Mouse (Mus musculus): ENCODE results near the gene Nos2. TPM values are rescaled to one million over a fixed set of nuclear protein-coding genes. Genes with fewer than 3 reads are reported as not detected.
A peak's percentile ranks its signal among the peaks of the same experiment; 100 is the strongest.

The Nos2 gene
- polyA plus RNA-seq, 1 experiment from 2014 or later: 0.93 TPM

- Histone ChIP-seq H3K4me3 (no peak overlapping the region), H3K4me2 (replicated peaks) (no peak overlapping the region), H3K27ac (replicated peaks) (no peak overlapping the region), H3K9me3 (no peaks in the 10 kb centered on the region), H3K9ac (replicated peaks) (no peak overlapping the region), H3K36me3 (no peaks in the 10 kb centered on the region), H3K27me3 (0 out of 2 replicates have a peak, but pooled peaks cover 4% of the 10 kb centered on the region), H3K4me1 (no peaks in the 10 kb centered on the region)
- ATAC-seq (ENCODE audit: low FRiP score, low read depth): no peak
- WGBS: 65% methylated on average over 5 of the region's 5 CpGs
These were observed 39.4 kb downstream of the Nos2 start for GRCm38 (mm10) chr11:78959841-78960520.

GRCm38 (mm10) chr11:78961221-78961620, 40.6 kb downstream of the Nos2 start:
- no peak overlapping the region for H3K4me2 ChIP-seq (replicated peaks)
- no peaks in the 10 kb centered on the region for H3K36me3 ChIP-seq
- no peak overlapping the region for H3K4me3 ChIP-seq
- H3K27ac ChIP-seq (replicated peaks): no peak overlapping the region
- H3K27me3 ChIP-seq: 0 out of 2 replicates have a peak, but pooled peaks cover 4% of the 10 kb centered on the region
- WGBS: 71% methylated on average over 5 of the region's 5 CpGs
- no peaks in the 10 kb centered on the region for H3K4me1 ChIP-seq
- ATAC-seq (ENCODE audit: low FRiP score, low read depth): no peak
- H3K9me3 ChIP-seq: no peaks in the 10 kb centered on the region
- H3K9ac ChIP-seq (replicated peaks): no peak overlapping the region

GRCm38 (mm10) chr11:78967371-78967770, 46.8 kb downstream of the Nos2 start:
- Histone ChIP-seq H3K9me3 (no peaks in the 10 kb centered on the region), H3K9ac (replicated peaks) (no peak overlapping the region), H3K4me1 (0 out of 2 replicates have a peak, but pooled peaks cover 2% of the 10 kb centered on the region), H3K4me3 (no peak overlapping the region), H3K27me3 (no peaks in the 10 kb centered on the region), H3K27ac (replicated peaks) (no peak overlapping the region), H3K36me3 (no peaks in the 10 kb centered on the region), H3K4me2 (replicated peaks) (no peak overlapping the region)
- 24% methylated on average over 4 of the region's 4 CpGs for WGBS
- no peak for ATAC-seq (ENCODE audit: low FRiP score, low read depth)

GRCm38 (mm10) chr11:78968121-78968520, 47.5 kb downstream of the Nos2 start:
- H3K27me3 ChIP-seq: no peaks in the 10 kb centered on the region
- H3K4me2 ChIP-seq (replicated peaks): no peak overlapping the region
- no peak overlapping the region for H3K27ac ChIP-seq (replicated peaks)
- H3K36me3 ChIP-seq: no peaks in the 10 kb centered on the region
- H3K4me3 ChIP-seq: no peak overlapping the region
- no peak for ATAC-seq (ENCODE audit: low FRiP score, low read depth)
- no peak overlapping the region for H3K9ac ChIP-seq (replicated peaks)
- H3K4me1 ChIP-seq: peaks cover 10% of the 10 kb centered on the region; the same call in 1 of the 2 replicates
- 80% methylated on average over 4 of the region's 4 CpGs for WGBS
- H3K9me3 ChIP-seq: no peaks in the 10 kb centered on the region

GRCm38 (mm10) chr11:78971096-78971495, 50.5 kb downstream of the Nos2 start:
- Histone ChIP-seq H3K36me3 (no peaks in the 10 kb centered on the region), H3K4me2 (replicated peaks) (no peak overlapping the region), H3K9ac (replicated peaks) (no peak overlapping the region), H3K4me3 (no peak overlapping the region), H3K27ac (replicated peaks) (no peak overlapping the region), H3K4me1 (peaks cover 12% of the 10 kb centered on the region; the same call in 1 of the 2 replicates), H3K9me3 (no peaks in the 10 kb centered on the region), H3K27me3 (no peaks in the 10 kb centered on the region)
- 89% methylated on average over 8 of the region's 8 CpGs for WGBS
- ATAC-seq (ENCODE audit: low FRiP score, low read depth): no peak

- ATAC-seq (ENCODE audit: low FRiP score, low read depth): no peak
- no peak overlapping the region for H3K9ac ChIP-seq (replicated peaks)
- no peak overlapping the region for H3K27ac ChIP-seq (replicated peaks)
- no peaks in the 10 kb centered on the region for H3K27me3 ChIP-seq
- H3K4me3 ChIP-seq: no peak overlapping the region
- 92% methylated on average over 3 of the region's 3 CpGs for WGBS
- no peaks in the 10 kb centered on the region for H3K36me3 ChIP-seq
- H3K4me2 ChIP-seq (replicated peaks): no peak overlapping the region
- H3K4me1 ChIP-seq: peaks cover 12% of the 10 kb centered on the region; the same call in 1 of the 2 replicates
- no peaks in the 10 kb centered on the region for H3K9me3 ChIP-seq
These were observed 51.2 kb downstream of the Nos2 start for GRCm38 (mm10) chr11:78971746-78972145.

GRCm38 (mm10) chr11:78972328-78972727, 51.7 kb downstream of the Nos2 start:
- no peak overlapping the region for H3K4me2 ChIP-seq (replicated peaks)
- H3K27ac ChIP-seq (replicated peaks): no peak overlapping the region
- H3K4me3 ChIP-seq: no peak overlapping the region
- ATAC-seq (ENCODE audit: low FRiP score, low read depth): no peak
- 61% methylated on average over 6 of the region's 6 CpGs for WGBS
- no peaks in the 10 kb centered on the region for H3K27me3 ChIP-seq
- H3K4me1 ChIP-seq: peaks cover 12% of the 10 kb centered on the region; the same call in 1 of the 2 replicates
- no peak overlapping the region for H3K9ac ChIP-seq (replicated peaks)
- H3K36me3 ChIP-seq: no peaks in the 10 kb centered on the region
- no peaks in the 10 kb centered on the region for H3K9me3 ChIP-seq

- WGBS: 64% methylated on average over 8 of the region's 8 CpGs
- ATAC-seq (ENCODE audit: low FRiP score, low read depth): no peak
- H3K9me3 ChIP-seq: no peaks in the 10 kb centered on the region
- H3K4me1 ChIP-seq: peaks cover 12% of the 10 kb centered on the region; the same call in 1 of the 2 replicates
- H3K4me2 ChIP-seq (replicated peaks): no peak overlapping the region
- H3K27ac ChIP-seq (replicated peaks): 0 out of 2 replicates have a peak overlapping the region, but pooled peaks have one; percentile 30
- no peaks in the 10 kb centered on the region for H3K27me3 ChIP-seq
- H3K4me3 ChIP-seq: no peak overlapping the region
- no peak overlapping the region for H3K9ac ChIP-seq (replicated peaks)
- H3K36me3 ChIP-seq: no peaks in the 10 kb centered on the region
These were observed 52.3 kb downstream of the Nos2 start for GRCm38 (mm10) chr11:78972811-78973351.

GRCm38 (mm10) chr11:78973381-78974150, 53.0 kb downstream of the Nos2 start:
- Histone ChIP-seq H3K27me3 (no peaks in the 10 kb centered on the region), H3K4me2 (replicated peaks) (no peak overlapping the region), H3K4me1 (peaks cover 12% of the 10 kb centered on the region; the same call in 1 of the 2 replicates), H3K36me3 (no peaks in the 10 kb centered on the region), H3K9me3 (no peaks in the 10 kb centered on the region), H3K4me3 (no peak overlapping the region), H3K9ac (replicated peaks) (no peak overlapping the region), H3K27ac (replicated peaks) (0 out of 2 replicates have a peak overlapping the region, but pooled peaks have one; percentile 30)
- no peak for ATAC-seq (ENCODE audit: low FRiP score, low read depth)
- 75% methylated on average over 17 of the region's 17 CpGs for WGBS

GRCm38 (mm10) chr11:78976731-78977510, 56.3 kb downstream of the Nos2 start:
- WGBS: 79% methylated on average over 8 of the region's 8 CpGs
- Histone ChIP-seq H3K9ac (replicated peaks) (no peak overlapping the region), H3K36me3 (no peaks in the 10 kb centered on the region), H3K27ac (replicated peaks) (no peak overlapping the region), H3K4me2 (replicated peaks) (no peak overlapping the region), H3K4me3 (no peak overlapping the region), H3K27me3 (no peaks in the 10 kb centered on the region), H3K4me1 (peaks cover 12% of the 10 kb centered on the region; the same call in 1 of the 2 replicates), H3K9me3 (no peaks in the 10 kb centered on the region)
- no peak for ATAC-seq (ENCODE audit: low FRiP score, low read depth)

- H3K9ac ChIP-seq (replicated peaks): no peak overlapping the region
- H3K36me3 ChIP-seq: no peaks in the 10 kb centered on the region
- no peak overlapping the region for H3K4me2 ChIP-seq (replicated peaks)
- 88% methylated on average over 12 of the region's 12 CpGs for WGBS
- H3K4me3 ChIP-seq: no peak overlapping the region
- no peak overlapping the region for H3K27ac ChIP-seq (replicated peaks)
- no peaks in the 10 kb centered on the region for H3K27me3 ChIP-seq
- H3K4me1 ChIP-seq: no peaks in the 10 kb centered on the region; the same call in 1 of the 2 replicates
- no peak for ATAC-seq (ENCODE audit: low FRiP score, low read depth)
- no peaks in the 10 kb centered on the region for H3K9me3 ChIP-seq
These were observed 57.8 kb downstream of the Nos2 start for GRCm38 (mm10) chr11:78978176-78979019.
